ENCODE assay signal across 8 mouse cellular contexts in the genomic region with DNA sequence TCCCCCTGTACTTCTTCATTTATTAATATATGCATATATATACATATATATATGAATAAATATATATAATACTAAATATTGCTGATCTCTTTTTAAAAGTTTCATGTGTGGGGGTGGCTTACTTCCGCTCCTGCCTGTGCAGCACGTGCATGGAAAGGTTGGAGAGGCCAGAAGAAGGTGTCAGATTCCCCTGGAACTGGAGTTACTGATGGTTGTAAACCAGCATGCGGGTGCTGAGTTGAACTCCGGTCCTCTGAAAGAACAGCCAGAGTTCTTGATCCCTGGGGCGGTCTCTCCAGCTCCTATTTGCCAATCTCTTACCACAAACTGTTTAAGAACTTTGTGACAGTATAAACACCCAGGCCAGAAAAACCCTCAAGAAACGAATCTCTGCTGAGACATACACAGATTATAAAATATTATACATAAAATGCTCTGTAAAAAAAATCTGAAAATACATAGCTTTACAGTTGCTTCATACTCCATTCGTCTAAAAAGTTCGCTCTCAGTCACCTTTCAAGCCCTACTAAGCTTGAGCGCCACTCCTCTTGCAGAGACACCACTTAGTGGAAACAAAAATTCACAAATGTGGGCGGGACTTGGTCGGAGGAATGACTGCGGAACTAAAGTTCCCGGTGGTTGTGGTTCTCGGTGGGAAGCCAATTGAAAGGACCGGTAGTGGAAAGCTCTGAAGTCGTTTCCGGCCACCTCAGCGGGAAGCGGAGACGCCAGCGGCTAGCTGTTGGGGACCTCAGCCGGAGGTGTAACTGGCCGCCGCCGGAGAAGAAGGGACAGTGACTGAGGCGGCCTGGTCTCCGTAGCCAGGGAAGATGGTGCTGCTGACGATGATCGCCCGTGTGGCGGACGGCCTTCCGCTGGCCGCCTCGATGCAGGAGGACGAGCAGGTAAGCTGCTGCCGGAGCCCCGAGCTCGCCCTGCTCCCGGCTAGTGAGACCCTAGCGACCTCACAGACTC. TPM values are rescaled to one million over a fixed set of nuclear protein-coding genes. Genes with fewer than 3 reads are reported as not detected.
DNase-seq lines count a peak whose midpoint lies in the region; ATAC-seq and TF ChIP-seq lines count a peak whose summit lies in the region.

TSS of gene Sec22b (plus strand) at position 675 of the 975 bp plus-strand sequence.

- H3K9ac ChIP-seq in heart, embryonic 15.5 days: peak within 1 kb of the TSS; percentile 97
- H3K9ac ChIP-seq in liver, embryonic 14.5 days (replicated peaks): peak within 1 kb of the TSS; percentile 91
- peak within 1 kb of the TSS; percentile 81 for H3K9ac ChIP-seq in neural tube, embryonic 11.5 days (ENCODE audit: low read length)
- peak within 1 kb of the TSS; percentile 98 for H3K9ac ChIP-seq in stomach, postnatal 0 days (ENCODE audit: low read length)

- no peak; the same call in 1 of the 2 replicates for TF ChIP-seq EP300 in liver, embryonic 14.5 days (IDR thresholded peaks at IDR 0.05; ENCODE audit: low read depth)
- peak; percentile 51 for TF ChIP-seq EP300 in stomach, postnatal 0 days (optimal IDR thresholded peaks at IDR 0.05)

- peak; percentile 77 for ATAC-seq in heart, embryonic 15.5 days (replicated peaks; ENCODE audit: insufficient number of reproducible peaks, insufficient read depth, low FRiP score, low read depth)
- peak; percentile 80 for ATAC-seq in liver, embryonic 14.5 days (ENCODE audit: insufficient read depth)
- ATAC-seq in neural tube, embryonic 11.5 days (ENCODE audit: insufficient read depth, low FRiP score, low TSS enrichment): peak; percentile 84
- peak; percentile 89 for ATAC-seq in stomach, postnatal 0 days (ENCODE audit: low FRiP score, low TSS enrichment)

- H3K27ac ChIP-seq in forebrain, embryonic 10.5 days: peak within 1 kb of the TSS; percentile 89
- H3K27ac ChIP-seq in heart, embryonic 15.5 days: peak within 1 kb of the TSS; percentile 55
- H3K27ac ChIP-seq in liver, embryonic 14.5 days: no peak within 1 kb of the TSS
- no peak within 1 kb of the TSS for H3K27ac ChIP-seq in neural tube, embryonic 11.5 days (ENCODE audit: low read depth, low read length)
- peak within 1 kb of the TSS; percentile 83 for H3K27ac ChIP-seq in stomach, postnatal 0 days (replicated peaks)

- H3K4me2 ChIP-seq in heart, embryonic 15.5 days: peak within 1 kb of the TSS; percentile 81
- H3K4me2 ChIP-seq in liver, embryonic 14.5 days (ENCODE audit: low read depth): peak within 1 kb of the TSS; percentile 80
- peak within 1 kb of the TSS; percentile 76 for H3K4me2 ChIP-seq in neural tube, embryonic 11.5 days (ENCODE audit: low read depth)
- H3K4me2 ChIP-seq in stomach, postnatal 0 days (replicated peaks; ENCODE audit: low read depth): peak within 1 kb of the TSS; percentile 75

- peak within 1 kb of the TSS; percentile 91 for H3K4me3 ChIP-seq in forebrain, embryonic 10.5 days
- H3K4me3 ChIP-seq in heart, embryonic 15.5 days: peak within 1 kb of the TSS; percentile 87
- H3K4me3 ChIP-seq in liver, embryonic 14.5 days (ENCODE audit: insufficient read depth in 1 of 2, low read depth in 2 of 2, low read length in 2 of 2): peak within 1 kb of the TSS; percentile 75 to 86
- peak within 1 kb of the TSS; percentile 84 for H3K4me3 ChIP-seq in neural tube, embryonic 11.5 days (ENCODE audit: low read depth, low read length)
- peak within 1 kb of the TSS; percentile 97 for H3K4me3 ChIP-seq in stomach, postnatal 0 days (ENCODE audit: low read depth, low read length)

- no peaks in the 10 kb centered on the region for H3K9me3 ChIP-seq in forebrain, embryonic 10.5 days
- H3K9me3 ChIP-seq in heart, embryonic 15.5 days (replicated peaks): no peaks in the 10 kb centered on the region
- H3K9me3 ChIP-seq in liver, embryonic 14.5 days (ENCODE audit: control insufficient read depth, low read length): no peaks in the 10 kb centered on the region
- H3K9me3 ChIP-seq in neural tube, embryonic 11.5 days (ENCODE audit: control insufficient read depth, low read length): no peaks in the 10 kb centered on the region
- H3K9me3 ChIP-seq in stomach, postnatal 0 days (ENCODE audit: control insufficient read depth, low read length): no peaks in the 10 kb centered on the region

- no peak for TF ChIP-seq CTCF in liver, embryonic 14.5 days (IDR thresholded peaks at IDR 0.05; ENCODE audit: low read depth)
- TF ChIP-seq CTCF in stomach, postnatal 0 days (IDR thresholded peaks at IDR 0.05; ENCODE audit: low read depth): peak; percentile 25; the same call in 1 of the 2 replicates

- H3K4me1 ChIP-seq in forebrain, embryonic 10.5 days: peaks cover 18% of the 10 kb centered on the region
- H3K4me1 ChIP-seq in heart, embryonic 15.5 days (replicated peaks): peaks cover 24% of the 10 kb centered on the region
- peaks cover 4 to 7% of the 10 kb centered on the region in 2 experiments for H3K4me1 ChIP-seq in liver, embryonic 14.5 days (replicated peaks; ENCODE audit: control insufficient read depth in 2 of 2, insufficient read depth in 2 of 2, low read length in 1 of 2)
- H3K4me1 ChIP-seq in neural tube, embryonic 11.5 days (ENCODE audit: control insufficient read depth, insufficient read depth, low read length): peaks cover 3% of the 10 kb centered on the region; the same call in 1 of the 2 replicates
- H3K4me1 ChIP-seq in stomach, postnatal 0 days (replicated peaks; ENCODE audit: control insufficient read depth, insufficient read depth): no peaks in the 10 kb centered on the region

- H3K36me3 ChIP-seq in forebrain, embryonic 10.5 days (replicated peaks): no peaks in the 10 kb centered on the region
- no peaks in the 10 kb centered on the region for H3K36me3 ChIP-seq in heart, embryonic 15.5 days
- no peaks in the 10 kb centered on the region for H3K36me3 ChIP-seq in liver, embryonic 14.5 days (replicated peaks; ENCODE audit: control insufficient read depth, insufficient read depth, low read depth)
- H3K36me3 ChIP-seq in neural tube, embryonic 11.5 days (ENCODE audit: control insufficient read depth, insufficient read depth, low read length): no peaks in the 10 kb centered on the region
- H3K36me3 ChIP-seq in stomach, postnatal 0 days (ENCODE audit: control insufficient read depth, insufficient read depth, low read length): no peaks in the 10 kb centered on the region

- no peaks in the 10 kb centered on the region for H3K27me3 ChIP-seq in forebrain, embryonic 10.5 days (ENCODE audit: poor library complexity, severe bottlenecking)
- H3K27me3 ChIP-seq in heart, embryonic 15.5 days: no peaks in the 10 kb centered on the region
- no peaks in the 10 kb centered on the region for H3K27me3 ChIP-seq in liver, embryonic 14.5 days (ENCODE audit: control insufficient read depth, insufficient read depth, low read length)
- H3K27me3 ChIP-seq in neural tube, embryonic 11.5 days (ENCODE audit: control insufficient read depth, insufficient read depth, low read length): no peaks in the 10 kb centered on the region
- H3K27me3 ChIP-seq in stomach, postnatal 0 days (ENCODE audit: control insufficient read depth, insufficient read depth, low read length): no peaks in the 10 kb centered on the region

- peak; percentile 82 for DNase-seq in CD8-positive naive resting alpha-beta T cell, adult 2 months (ENCODE audit: low read depth in 2 of 2, low spot score in 2 of 2)
- peak; percentile 91 for DNase-seq in c-Kit-positive CD71-negative TER-119-negative erythroid progenitor cells, embryonic 14.5 days (ENCODE audit: low read depth)
- peak; percentile 86 for DNase-seq in forebrain, embryonic 10.5 days (ENCODE audit: extremely low spot score, low spot score)
- peak; percentile 92 to 93 for DNase-seq in kidney, postnatal 25 days
- peak; percentile 78 to 80 (median 79) for DNase-seq in liver, embryonic 14.5 days (ENCODE audit: low read depth in 3 of 3, low spot score in 3 of 3)
- DNase-seq in neural tube, embryonic 11.5 days (ENCODE audit: low spot score): peak; percentile 90
- DNase-seq in stomach, postnatal 0 days (ENCODE audit: low spot score): peak; percentile 88

- WGBS in forebrain, embryonic 10.5 days: 6% methylated on average over 41 of the region's 41 CpGs
- 4% methylated on average over 41 of the region's 41 CpGs for WGBS in heart, embryonic 15.5 days
- WGBS in liver, embryonic 14.5 days (ENCODE audit: insufficient replicate concordance): 5% methylated on average over 41 of the region's 41 CpGs
- 3% methylated on average over 41 of the region's 41 CpGs for WGBS in neural tube, embryonic 11.5 days
- WGBS in stomach, postnatal 0 days: 3% methylated on average over 41 of the region's 41 CpGs

RNA-seq across cellular contexts. Expression of gene Sec22b, which starts in this region (rescaled TPM):
- polyA plus RNA-seq in forebrain, embryonic 10.5 days (2016; fragmentation: Nextera tagmentation; extraction: Ambion mirVana): 114 TPM in 2 replicates
- polyA plus RNA-seq in heart, embryonic 15.5 days (2015; fragmentation: Nextera tagmentation; extraction: Ambion mirVana): 98.1 and 118 TPM in 2 replicates
- 16.9 and 22.6 TPM in 2 replicates for polyA plus RNA-seq in liver, embryonic 14.5 days (2012; rRNA removed)
- polyA plus RNA-seq in liver, embryonic 14.5 days (2014; fragmentation: Nextera tagmentation; extraction: Ambion mirVana): 57.7 and 63.5 TPM in 2 replicates
- polyA plus RNA-seq in neural tube, embryonic 11.5 days (2014; fragmentation: Nextera tagmentation; extraction: Ambion mirVana): 136 and 138 TPM in 2 replicates
- 88.6 and 90.6 TPM in 2 replicates for polyA plus RNA-seq in stomach, postnatal 0 days (2015; fragmentation: Nextera tagmentation; extraction: Ambion mirVana)

Comparison
In these comparisons a context has a peak if more than half of its experiments do, and no peak if none do; other contexts are left out.
1. H3K27ac ChIP-seq: peak in forebrain, embryonic 10.5 days (single experiment), heart, embryonic 15.5 days (single experiment) and stomach, postnatal 0 days (single experiment); none in liver, embryonic 14.5 days (single experiment) and neural tube, embryonic 11.5 days (single experiment).
2. Peak in every context shown above with its lines, with median percentiles within 50 percentile points of each other: DNase-seq, H3K4me3 ChIP-seq, ATAC-seq, H3K4me2 ChIP-seq and H3K9ac ChIP-seq.